Mouse (Mus musculus) frontal cortex, postnatal 25 days (tissue): ENCODE results near the gene Klf1.
A peak's percentile ranks its signal among the peaks of the same experiment; 100 is the strongest.
"Not testable (repeated sequence)": the region's sequence is repeated elsewhere in the genome, so short reads cannot be mapped to it uniquely, and the experiment has no call there.

Source experiments
- DNase-seq, 2 experiments: peaks; one replicate each; pipeline ENCODE4 v3.0.0; 2022; ENCODE audit warnings: low spot score in 2 of 2

Gene Klf1

DNA sequence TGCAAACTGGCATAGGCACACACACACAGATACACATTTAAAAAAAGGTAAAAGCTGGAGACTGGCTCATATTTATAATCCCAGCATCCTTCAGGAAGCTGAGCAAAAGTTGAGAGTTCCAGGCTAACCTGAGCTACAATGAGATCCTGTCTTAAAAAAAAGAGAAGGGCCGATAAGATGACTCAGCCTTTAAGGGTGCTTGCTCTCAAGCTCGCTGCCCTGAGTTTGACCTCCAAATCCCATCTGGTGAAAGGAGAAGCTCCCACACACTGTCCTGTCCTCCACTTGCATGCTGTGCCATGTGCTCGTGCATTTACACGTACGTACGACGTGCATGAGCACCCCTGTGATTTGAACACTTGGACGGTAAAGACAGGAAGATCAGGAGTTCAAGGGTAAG, 5.8 kb downstream of the Klf1 start:
- DNase-seq, result no peak

DNA sequence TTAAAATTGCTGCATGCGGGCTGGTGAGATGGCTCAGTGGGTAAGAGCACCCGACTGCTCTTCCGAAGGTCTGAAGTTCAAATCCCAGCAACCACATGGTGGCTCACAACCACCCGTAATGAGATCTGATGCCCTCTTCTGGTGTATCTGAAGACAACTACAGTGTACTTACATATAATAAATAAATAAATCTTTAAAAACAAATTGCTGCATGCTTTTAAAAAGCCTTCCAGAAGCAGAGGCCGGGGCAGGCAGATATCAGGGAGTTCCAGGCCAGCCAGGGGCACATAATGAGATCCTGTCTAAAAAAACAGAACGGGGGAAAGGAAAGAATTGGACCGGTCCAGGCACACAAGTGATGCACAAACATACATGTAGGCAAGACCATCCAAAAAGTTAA, 6.3 kb downstream of the Klf1 start:
- DNase-seq, result not testable (repeated sequence)

DNA sequence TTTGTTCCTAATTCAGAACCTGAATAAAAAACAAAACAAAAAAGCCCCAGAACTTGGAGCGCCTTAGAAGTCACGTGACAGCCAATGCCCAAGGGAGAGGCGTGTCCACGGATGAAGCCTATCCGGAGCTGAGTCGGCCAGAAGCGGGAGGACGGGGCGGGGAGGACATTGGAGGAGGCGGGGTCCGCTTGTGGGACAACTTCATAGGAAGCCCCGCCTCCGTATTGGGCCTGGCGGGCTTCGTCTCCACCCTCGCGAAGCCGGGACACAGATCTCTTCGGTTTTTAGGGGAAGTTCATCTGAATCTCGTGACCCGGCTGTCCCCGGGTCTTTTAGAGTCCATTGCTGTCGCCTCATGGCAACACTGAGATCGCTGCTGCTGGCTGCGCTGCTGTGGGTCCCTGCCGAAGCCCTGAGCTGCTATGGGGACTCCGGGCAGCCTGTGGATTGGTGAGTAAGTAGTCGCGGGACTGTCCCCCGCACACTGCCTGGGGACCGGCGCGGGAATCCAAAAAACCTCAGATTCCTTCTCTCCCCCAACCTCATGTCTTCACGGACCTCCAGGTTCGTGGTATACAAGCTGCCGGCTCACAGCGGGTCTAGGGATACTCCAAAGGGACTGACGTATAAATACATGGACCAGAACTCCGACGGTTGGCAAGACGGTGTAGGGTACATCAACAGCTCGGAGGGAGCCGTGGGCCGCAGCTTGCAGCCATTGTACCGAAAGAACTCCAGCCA, 6.9 kb downstream of the Klf1 start, which contains the start of gene Dnase2a:
Dnase2a (plus strand) TSS at position 140 of the 741 bp plus-strand sequence.
- peak; percentile 52 to 72 for DNase-seq

DNA sequence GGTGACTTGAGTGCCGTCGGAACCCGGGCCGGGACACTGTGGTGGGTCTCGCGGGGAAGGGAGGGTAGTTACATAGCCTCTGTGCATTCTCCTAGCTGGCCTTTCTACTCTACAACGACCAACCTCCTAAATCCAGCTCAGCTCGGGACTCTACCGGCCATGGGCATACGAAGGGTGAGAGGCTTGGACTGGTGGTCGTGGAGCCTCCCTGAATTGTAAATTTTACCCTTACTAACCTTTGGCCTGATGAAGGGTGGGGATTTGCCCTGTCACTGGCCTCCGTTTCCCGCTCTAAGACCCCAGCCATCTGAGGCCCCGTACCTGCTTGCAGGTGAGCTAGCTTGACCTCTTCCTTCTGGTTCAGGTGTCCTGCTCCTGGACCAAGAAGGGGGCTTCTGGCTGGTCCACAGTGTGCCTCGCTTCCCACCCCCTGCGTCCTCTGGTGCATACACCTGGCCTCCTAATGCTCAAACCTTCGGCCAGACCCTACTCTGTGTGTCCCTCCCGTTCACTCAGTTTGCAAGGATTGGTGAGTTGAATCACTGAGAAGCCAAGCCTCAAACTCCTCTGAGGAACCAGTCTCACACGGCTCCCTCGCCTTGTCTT, 7.5 kb downstream of the Klf1 start:
- no peak for DNase-seq

DNA sequence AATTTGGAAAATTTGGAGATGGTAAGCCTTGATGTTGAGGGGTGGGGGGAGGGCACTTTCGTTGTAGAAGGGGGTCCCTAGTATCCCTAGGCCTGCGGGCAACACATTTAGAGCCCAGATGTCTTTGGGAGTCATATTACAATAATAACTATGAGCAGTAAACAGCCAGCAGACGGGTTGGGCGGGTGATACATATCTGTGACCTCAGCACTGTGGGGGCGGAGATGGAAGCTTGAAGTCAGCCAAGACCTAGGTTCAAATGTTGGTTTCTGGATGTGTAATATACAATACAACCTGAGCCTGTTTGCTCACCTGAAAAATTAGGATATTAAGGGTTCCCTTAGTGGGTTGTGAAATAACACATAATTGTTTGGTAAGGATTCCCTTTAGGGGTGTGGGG, 8.2 kb downstream of the Klf1 start:
- no peak for DNase-seq

DNA sequence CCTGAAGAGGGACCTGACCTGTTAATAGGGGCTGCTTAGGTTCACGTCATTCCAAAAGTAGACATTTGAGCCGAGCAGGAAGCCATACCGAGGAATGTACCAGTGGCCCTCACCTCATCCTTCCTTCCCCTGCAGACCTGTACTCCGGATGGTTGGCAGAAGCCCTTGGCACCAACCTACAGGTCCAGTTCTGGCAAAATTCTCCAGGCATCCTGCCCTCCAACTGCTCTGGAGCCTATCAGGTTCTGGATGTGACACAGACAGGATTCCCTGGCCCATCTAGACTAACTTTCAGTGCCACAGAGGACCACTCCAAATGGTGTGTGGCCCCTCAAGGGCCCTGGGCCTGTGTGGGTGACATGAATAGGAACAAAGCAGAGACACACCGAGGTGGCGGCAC, 8.8 kb downstream of the Klf1 start:
- DNase-seq, result no peak

DNA sequence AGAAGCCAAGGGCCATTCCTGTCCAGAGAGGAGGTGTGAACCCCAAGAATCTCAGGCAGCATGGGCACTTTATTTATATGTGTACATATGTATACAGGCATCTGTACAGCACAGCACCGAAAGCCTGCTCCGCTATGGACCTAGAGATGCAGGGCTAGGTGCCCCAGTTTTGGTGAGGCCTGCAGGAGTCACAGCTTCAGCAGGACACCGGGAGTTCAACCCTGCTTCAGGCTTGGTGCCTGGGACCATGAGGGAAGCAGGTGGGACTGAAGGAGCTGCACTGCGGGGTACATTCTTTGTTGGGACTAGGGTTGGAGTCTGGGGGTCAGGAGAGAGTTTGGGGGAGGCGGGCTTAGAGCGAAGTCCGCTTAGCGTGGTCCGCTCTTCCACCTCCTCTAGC, 10.1 kb downstream of the Klf1 start:
- no peak for DNase-seq

DNA sequence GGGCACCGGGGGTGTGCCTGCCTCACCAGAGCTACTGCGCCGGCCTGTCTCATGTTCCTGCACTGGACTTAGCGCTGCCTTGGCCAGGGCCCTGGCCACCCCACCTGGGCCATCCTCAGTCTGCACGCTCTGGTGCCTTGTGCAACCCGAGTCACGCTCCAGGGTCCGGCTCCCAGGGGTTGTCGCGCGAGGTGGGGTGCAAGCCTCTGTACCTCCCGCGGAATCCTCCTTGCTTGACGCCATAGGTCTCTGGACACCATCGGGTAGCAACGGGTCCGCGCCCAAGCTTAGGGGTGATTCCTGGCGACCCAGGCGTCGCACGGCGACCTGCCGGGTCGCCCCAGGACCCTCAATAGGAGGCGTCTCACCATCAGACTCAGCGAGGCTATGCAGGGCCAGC, 10.7 kb downstream of the Klf1 start:
- DNase-seq, result no peak

DNA sequence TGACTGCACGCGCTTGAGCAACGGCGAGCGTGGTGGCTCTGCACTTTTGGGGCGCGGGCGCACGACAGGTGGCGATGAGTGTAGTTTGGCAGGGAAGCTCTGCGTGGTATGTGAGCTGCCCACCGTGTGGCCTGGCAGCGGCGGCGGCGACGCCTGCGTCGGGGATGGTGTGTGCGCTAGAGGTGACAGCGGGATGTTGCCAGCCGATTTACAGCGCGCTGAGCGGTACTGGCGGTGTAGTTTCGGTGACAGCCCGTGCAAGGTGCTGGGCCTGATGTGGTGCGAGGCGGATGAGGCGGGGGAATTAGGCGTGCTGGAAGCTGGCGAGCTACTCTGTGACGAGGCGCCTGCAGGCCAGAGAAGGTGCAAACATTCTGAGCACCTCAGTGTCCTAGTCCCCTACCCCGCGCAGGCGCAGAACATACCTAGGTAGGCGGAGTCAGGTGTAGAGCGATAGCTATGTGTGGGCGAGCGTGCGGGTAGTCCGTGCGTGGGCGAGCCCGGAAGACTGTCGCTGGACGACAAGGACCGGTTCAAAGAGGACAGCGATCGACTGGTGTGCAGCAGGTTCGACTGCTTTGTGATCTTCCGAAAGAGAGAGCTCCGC, 11.3 kb downstream of the Klf1 start:
- DNase-seq, result no peak

DNA sequence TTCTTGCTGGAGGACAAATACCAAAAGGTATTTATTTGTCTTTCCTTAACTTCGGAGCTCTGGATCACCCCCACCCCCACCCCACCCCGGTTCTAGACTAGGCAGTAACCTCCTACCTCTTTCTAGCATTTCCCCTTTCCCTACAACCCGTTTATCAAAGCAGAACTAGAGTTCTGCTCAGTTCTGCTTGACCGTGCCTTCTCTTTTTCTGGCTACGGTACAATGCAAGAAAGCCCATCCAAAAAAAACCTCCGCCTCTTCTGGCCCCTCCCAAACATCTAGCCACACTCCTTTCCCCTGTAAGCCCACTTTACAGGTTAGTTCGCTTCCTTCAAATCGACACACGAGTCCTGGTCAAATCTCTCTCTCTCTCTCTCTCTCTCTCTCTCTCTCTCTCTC, 11.8 kb downstream of the Klf1 start:
- DNase-seq, result no peak

DNA sequence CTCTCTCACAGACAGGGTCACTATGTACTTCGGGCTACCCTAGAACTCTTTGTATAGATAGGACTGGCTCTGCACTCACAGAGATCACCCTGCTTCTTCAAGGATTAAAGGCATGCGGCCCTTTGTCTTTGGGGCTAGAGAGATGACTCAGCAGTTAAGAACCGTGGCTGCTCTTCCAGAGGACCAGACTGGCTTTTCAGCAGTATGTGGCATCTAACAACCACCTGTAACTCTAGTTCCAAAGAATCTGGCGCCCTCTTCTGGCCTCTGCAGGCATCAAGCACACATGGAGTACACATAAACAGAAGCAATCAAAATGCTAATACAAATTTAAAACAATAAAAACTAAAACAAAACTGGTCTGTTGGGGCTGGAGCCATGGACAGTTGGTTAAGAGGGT, 12.2 kb downstream of the Klf1 start:
- DNase-seq, result no peak

DNA sequence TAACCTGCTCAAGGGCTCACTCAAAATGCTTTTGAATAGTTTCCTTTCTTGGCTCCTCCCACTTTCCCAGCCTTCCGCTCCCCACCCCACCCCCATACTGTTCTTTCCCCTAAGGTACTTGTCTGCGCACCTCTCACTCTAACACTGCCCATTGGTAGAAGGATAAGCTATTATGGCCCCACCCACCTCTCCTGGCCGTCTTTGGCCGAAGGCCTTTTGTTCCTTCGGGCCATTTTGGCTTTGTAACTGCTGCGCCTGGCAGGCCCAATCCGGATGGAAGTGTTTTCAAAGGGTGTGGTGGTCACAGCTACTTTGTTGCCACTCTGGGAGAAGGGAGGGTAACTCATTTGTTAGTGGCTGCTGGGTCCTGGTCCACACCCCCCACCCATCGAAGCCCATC, 13.5 kb downstream of the Klf1 start:
- no peak for DNase-seq

DNA sequence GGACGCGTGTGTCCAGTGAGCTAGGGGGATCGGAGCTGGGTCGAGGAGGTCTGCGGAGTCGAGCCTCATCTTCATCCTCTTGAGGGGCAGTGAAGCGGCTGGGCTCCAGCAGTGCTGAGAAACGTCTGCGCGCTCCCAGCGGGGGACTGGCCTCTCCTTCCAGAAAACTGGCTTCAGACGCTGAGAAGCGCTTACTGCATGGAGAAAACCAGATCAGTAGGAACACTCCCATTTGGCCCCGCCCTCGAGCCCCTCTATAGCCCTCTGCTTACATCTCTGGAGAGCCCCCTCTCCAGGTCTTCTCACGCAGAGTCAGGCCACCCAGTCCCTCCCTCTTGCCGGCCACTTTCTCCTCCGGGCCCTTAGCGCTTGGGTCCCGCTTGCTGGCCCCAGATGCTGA, 16.1 kb downstream of the Klf1 start:
- no peak for DNase-seq

DNA sequence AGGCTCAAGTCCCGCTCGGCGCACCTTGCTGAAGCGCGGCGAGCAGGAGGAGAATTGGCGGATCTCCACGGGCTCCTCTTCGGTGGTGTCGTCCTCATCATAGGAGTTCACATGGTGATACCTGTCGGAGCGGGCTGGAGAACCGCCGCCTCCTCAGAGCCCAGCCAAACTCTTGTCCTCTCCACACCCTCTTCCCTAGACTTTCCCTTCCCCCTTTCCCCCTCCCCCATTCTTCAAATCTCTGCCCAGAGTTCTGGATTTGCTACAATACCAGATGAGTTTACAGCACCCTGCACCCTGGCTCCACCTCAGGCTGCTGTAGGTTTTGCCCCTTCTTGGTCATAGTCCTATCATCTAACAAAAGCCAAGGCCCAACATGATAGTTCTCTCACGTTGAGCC, 16.9 kb downstream of the Klf1 start:
- DNase-seq, result no peak

DNA sequence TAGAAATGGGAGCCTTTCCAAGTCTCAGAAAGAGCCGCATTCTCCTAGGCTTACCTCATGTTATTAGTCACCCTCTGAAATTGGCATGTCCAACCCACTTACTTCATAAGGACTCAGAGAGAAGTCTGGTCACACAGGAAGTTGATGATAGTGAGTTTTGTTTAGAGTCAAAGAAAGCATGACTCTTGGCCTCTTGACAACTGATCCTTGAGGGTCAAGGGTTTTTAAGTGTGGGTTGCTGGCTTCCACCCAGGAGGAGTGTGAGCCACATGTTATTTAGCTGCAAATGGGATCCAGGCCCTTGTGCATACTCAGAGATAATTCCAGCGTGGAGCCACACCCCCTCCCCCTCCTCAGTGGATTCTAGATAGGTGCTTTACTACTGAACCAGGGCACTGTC, 19.9 kb downstream of the Klf1 start:
- no peak for DNase-seq

DNA sequence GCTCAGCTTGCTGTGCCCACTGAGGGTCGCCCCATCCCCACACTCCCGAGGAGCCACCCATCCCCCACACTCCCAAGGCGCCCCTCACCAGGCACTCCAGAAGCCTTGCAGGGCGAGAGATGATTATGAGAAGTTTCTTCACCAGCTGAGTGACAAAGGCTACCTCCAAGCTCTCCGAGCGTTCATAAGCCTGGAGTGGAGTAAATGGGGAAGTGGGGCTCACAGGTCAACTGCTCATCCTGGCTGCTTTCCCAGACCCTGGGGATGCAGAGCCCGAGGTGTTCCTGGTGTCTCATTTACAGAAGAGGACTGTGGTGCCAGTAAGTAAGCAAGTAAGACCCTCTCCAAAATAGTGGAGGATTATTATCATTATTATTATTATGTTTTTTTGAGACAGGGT, 23.8 kb downstream of the Klf1 start:
- DNase-seq, result no peak

DNA sequence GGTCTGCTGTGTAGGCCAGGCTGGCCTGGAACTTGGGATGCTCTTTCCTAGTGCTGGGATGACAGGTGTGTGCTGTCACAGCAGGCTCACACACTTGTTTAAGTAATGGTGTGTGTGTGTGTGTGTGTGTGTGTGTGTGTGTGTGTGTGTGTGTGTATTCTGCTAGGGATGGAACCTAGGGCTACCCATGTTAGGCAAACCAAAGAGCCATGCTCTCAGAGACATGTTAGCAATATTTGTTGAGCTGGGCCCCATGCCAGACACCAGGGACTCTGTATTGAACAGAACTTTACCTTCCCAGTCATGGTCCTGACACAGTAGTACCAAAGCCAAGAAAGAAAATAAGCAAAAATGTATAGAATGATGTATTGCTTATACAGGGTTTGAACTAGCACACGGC, 25.8 kb downstream of the Klf1 start:
- no peak for DNase-seq

DNA sequence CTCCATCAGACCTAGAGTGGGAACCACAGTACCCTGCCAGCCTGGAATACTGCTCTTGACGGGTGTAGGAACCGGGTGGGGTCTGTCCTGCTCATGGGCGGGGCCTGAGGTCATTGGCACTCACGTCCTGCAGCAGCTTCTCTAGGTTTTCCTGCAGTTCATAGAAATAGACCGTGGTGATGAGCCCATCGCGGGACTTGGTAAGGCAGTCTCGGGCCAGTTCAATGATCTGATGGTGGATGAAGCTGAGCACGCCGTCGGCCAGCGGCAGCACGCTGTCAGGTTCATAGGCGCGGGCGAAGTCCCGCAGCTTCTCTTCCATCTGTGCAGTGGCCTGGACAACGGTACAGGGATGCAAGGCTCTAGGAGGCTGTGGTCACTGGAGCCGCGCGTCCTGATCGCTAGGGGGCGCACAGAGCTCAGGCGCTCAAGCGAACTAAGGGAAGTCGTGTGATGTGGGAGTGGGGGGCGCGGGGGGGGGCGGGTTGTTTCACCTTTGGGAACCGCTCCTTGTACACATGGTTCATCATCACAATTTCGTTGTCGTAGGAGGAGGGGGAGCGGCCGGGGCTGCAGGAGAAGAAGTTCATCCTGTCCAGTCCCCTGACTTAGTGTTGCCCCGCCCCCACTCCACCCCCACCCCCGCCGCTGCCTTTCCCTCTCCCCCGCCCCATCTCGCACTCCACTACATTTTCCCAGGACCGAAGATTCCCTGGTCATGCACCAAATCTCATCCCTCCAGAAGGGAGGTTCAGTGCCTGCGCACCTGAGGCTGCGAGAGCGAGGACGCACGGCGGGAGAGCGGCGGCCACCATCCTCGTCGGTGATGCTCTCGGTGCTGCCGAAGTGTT, 27.0 kb downstream of the Klf1 start:
- DNase-seq, result no peak

DNA sequence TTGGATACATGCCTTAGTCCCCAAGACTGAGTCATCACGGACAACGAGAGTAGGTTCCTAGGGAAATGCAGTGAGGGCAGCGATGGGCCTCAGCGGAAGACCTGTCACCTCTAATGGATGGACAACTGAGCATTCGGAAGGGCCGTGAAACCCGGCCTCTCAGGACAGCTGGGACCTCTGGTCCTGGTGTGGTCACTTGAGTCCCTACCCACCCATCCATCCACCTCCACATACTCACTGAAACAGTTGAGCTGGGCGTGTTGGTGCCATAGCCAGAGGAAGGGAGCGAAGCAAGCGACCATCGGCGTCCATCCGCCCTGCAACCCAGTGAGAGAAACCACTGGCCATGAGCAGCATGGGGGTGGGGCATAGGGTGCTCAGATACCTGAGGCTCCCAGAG, 28.9 kb downstream of the Klf1 start:
- DNase-seq, result no peak

DNA sequence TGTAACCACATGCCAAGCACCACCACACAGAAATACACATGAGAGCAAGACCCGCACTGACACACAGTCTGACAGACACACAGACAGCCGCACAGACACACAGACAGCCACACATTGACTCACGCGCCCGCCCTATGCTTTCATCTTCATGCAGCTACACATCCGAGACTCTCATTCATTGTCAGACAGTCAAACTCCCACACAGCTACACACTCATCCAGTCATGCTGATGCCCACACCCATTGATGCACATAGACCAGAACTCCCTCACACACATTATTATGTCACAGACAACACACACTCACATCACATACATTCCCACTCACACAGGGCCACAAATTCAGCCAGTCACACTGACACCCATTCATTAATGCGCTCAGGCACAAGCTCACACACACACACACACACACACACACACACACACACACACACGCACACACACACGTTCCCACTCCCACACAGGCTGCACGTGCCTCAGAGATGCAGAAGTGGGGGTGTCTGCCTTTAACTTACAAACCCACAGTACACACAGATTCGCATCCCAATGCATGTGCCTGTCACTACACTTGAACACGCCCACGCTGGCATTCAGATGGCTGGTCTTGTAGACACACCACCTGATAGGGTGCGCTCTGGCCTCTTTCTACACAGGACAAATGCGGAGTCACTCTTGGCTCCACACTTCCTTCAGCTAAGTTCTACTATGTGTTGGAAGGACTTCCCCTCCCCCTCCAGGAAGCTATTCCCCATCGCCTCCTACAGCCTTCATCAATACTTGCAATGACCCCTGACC, 32.2 kb downstream of the Klf1 start:
- DNase-seq, result no peak

DNA sequence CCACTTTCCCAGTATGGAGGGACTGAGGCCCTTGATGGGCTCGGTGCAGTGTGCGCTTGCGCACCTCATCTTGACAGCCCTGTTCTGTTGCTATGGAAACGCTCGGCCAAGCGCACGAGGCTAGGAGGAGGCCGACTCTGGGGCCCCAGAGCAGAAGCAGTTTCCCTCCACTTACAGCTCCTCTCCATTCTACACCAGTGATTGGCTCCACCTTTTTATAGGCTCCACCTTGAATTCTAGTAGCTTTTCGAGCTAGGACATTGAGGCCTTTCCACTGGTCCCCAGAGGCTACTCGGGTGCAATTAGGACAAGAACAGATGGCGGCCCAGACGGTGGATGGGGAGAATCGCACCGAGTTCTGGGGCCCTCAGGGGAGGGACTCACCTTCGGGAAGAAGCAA, 33.1 kb downstream of the Klf1 start:
- no peak for DNase-seq

DNA sequence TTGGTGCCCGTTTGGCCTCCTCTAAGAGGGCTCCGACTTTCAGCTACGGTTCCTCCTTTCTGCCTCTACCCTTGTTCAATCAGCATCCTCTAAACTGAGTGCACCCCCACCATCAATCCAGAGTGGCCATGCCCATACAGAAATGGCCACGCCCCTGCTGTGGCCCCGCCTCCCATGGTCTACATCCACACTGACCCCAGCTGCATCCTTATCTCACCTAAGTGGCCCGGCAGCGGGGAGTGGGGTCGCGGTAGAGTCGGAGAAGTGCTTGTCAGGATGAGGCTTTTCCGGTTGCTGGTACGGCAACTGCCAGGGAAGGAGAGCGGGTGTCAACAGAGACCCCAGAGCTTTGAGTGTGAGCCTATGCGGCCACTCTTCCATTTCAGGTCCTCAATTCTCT, 33.8 kb downstream of the Klf1 start:
- DNase-seq, result no peak
